Mouse (Mus musculus) ES-E14 (cell line): Measurements from ENCODE around the gene Tgfbr3. TPM values are rescaled to one million over a fixed set of nuclear protein-coding genes. Genes with fewer than 3 reads are reported as not detected.

ENCODE experiments used
- DNase-seq: peaks from one replicate; pipeline ENCODE4 v3.0.0-alpha.2; 2013; ENCODE audit warnings: low read depth, low spot score
- H3K27ac ChIP-seq: 2 replicates; pipeline ENCODE4 v1.5.1; 2012; ENCODE audit warnings: low read depth, mild to moderate bottlenecking, low read length, moderate library complexity, mixed read lengths; ENCODE audit not compliant: poor library complexity, insufficient read depth, severe bottlenecking
- H3K36me3 ChIP-seq: 2 replicates; pipeline ENCODE4 v1.6.1; 2012; ENCODE audit warnings: mild to moderate bottlenecking, low read length, moderate library complexity, mixed read lengths; ENCODE audit not compliant: control insufficient read depth, poor library complexity, insufficient read depth, severe bottlenecking
- H3K4me1 ChIP-seq, 2 experiments: fragments of 150-350 bp in 1 of 2; sonication (generic) in 1 of 2; 2 replicates each; pipeline ENCODE4 v1.6.1; 2012; ENCODE audit warnings: low read length in 2 of 2, mild to moderate bottlenecking in 1 of 2, mixed read lengths in 1 of 2; ENCODE audit not compliant: control insufficient read depth in 2 of 2, insufficient read depth in 2 of 2, poor library complexity in 1 of 2
- H3K4me3 ChIP-seq, 2 experiments: fragments of 150-350 bp in 1 of 2; sonication (generic) in 1 of 2; 2 replicates each; pipeline ENCODE4 v1.5.1; 2012; ENCODE audit warnings: low read length in 2 of 2, low read depth in 1 of 2, mild to moderate bottlenecking in 1 of 2, mixed read lengths in 1 of 2; ENCODE audit not compliant: insufficient read depth in 1 of 2, poor library complexity in 1 of 2, severe bottlenecking in 1 of 2
- H3K9ac ChIP-seq: 2 replicates; pipeline ENCODE4 v1.6.1; 2012; ENCODE audit warnings: low read depth, mild to moderate bottlenecking, low read length, mixed read lengths; ENCODE audit not compliant: poor library complexity, insufficient read depth, severe bottlenecking
- H3K9me3 ChIP-seq: fragments of 150-350 bp; sonication (generic); 2 replicates; pipeline ENCODE4 v1.6.1; 2012; ENCODE audit warnings: low read depth, mild to moderate bottlenecking, low read length; ENCODE audit not compliant: control insufficient read depth, insufficient read depth
- CHD2 ChIP-seq: IDR thresholded peaks from 2 replicates; pipeline ENCODE4 v1.6.1; 2014; ENCODE audit warnings: mild to moderate bottlenecking, low read depth, low read length, inconsistent platforms
- HCFC1 ChIP-seq: IDR thresholded peaks from 2 replicates; pipeline ENCODE4 v1.6.1; 2012; ENCODE audit warnings: low read length, inconsistent platforms, borderline replicate concordance; ENCODE audit not compliant: insufficient read depth
- MAFK ChIP-seq: IDR thresholded peaks from 2 replicates; pipeline ENCODE4 v1.6.1; 2014; ENCODE audit warnings: mild to moderate bottlenecking, low read depth, low read length, inconsistent platforms; ENCODE audit not compliant: insufficient read depth
- ZC3H11A ChIP-seq: IDR thresholded peaks from 2 replicates; pipeline ENCODE4 v1.6.1; 2012; ENCODE audit warnings: low read depth, mild to moderate bottlenecking, inconsistent platforms, low read length, borderline replicate concordance
- ZNF384 ChIP-seq: IDR thresholded peaks from 2 replicates; pipeline ENCODE4 v1.6.1; 2012; ENCODE audit warnings: low read depth, low read length, inconsistent platforms
- in situ Hi-C, 2 experiments: fragments of 600-800 bp; cut with MboI; formaldehyde crosslinking; loops; one replicate each; pipeline ENCODE4 v1.15.1; 2025; ENCODE audit warnings: low sequenced_read_pairs in 2 of 2, inconsistent platforms in 1 of 2; ENCODE audit not compliant: unreplicated experiment in 2 of 2
- total RNA-seq: library from RNA; depleted of rRNA; stranded (reverse); fragments of 300-350 nt; gene quantifications from 2 replicates; pipeline ENCODE4 v1.2.3, GENCODE M21; 2012

The Tgfbr3 gene
- total RNA-seq, 1 experiment: 3.1 TPM

DNA sequence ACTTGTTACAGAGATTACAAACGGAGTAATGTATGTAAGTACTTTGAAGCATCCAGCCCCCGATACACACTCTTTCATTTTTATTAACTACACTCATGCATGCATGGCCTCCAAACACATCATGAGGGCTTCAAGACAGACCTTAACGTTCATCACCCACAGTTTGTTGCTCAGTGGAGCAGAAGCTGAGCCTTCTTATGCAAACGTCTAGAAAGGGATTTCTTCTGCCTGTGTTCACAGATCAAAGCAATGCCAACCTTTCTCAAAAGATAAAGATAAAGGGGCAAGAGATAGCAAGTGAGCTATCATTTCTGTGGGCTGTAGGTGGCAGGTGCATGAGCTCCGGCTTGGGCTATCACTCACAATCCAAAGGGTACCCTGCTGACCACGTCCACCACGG lies 123.7 kb downstream of the Tgfbr3 start:
- H3K36me3 ChIP-seq: no peaks in the 10 kb centered on the region
- TF ChIP-seq ZC3H11A: no peak
- TF ChIP-seq ZNF384: no peak
- no peak for TF ChIP-seq HCFC1
- TF ChIP-seq CHD2: no peak
- TF ChIP-seq MAFK: no peak
- H3K4me1 ChIP-seq: no peaks in the 10 kb centered on the region
- no peak overlapping the region for H3K27ac ChIP-seq
- DNase-seq: no peak
- no peak overlapping the region for H3K4me3 ChIP-seq
- in situ Hi-C loops: no loop called here
- H3K9me3 ChIP-seq: no peaks in the 10 kb centered on the region
- no peak overlapping the region for H3K9ac ChIP-seq

DNA sequence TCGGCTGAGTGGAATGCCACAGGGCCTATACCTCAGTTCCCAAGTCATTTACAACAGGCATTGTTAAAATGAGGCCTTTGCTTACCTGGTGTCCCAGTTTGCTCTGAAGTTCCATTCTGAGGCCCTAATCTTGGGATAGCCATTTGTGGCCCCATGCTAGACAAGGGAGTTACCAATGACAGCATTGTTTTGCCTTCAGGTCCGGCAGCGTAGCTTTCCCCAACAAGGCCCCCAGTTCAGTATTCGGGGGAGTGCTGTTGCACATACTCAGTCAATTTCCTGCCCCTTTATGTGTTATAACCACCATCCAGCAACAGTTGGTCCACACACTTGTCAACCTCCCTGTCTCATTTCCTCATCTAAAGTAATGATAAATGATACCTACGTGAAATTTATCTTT lies 124.2 kb downstream of the Tgfbr3 start:
- DNase-seq: no peak
- H3K4me3 ChIP-seq: no peak overlapping the region
- H3K9ac ChIP-seq: no peak overlapping the region
- no peaks in the 10 kb centered on the region for H3K36me3 ChIP-seq
- no peak overlapping the region for H3K27ac ChIP-seq
- no peaks in the 10 kb centered on the region for H3K4me1 ChIP-seq
- no peaks in the 10 kb centered on the region for H3K9me3 ChIP-seq
- TF ChIP-seq ZC3H11A: no peak
- no peak for TF ChIP-seq CHD2
- no peak for TF ChIP-seq MAFK
- in situ Hi-C loops: no loop called here

DNA sequence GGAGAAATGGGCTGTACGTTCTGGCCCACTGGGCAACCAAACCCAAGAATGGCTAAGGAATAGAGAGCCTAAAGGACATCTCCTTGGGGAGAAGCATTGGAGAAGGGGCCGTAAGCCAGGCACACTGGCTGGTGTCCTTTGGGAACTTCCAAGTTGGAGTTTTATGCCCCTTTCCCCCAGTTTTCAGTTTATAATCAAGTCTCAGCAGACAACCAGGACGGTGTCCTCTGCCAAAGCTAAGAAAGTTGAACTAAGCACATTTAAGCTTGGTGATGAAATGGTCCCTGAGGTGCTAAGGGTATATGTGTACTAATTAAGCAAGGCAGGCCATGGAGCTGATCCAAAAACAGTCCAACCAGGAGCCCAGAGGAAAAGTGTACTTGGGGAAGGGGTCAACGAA lies 124.6 kb downstream of the Tgfbr3 start:
- Histone ChIP-seq H3K9ac (no peak overlapping the region), H3K9me3 (no peaks in the 10 kb centered on the region), H3K27ac (no peak overlapping the region), H3K4me1 (no peaks in the 10 kb centered on the region), H3K4me3 (no peak overlapping the region), H3K36me3 (no peaks in the 10 kb centered on the region)
- DNase-seq: no peak
- in situ Hi-C loops: no loop called here
- TF ChIP-seq CHD2: no peak
- no peak for TF ChIP-seq ZNF384
- no peak for TF ChIP-seq ZC3H11A
- no peak for TF ChIP-seq MAFK
- no peak for TF ChIP-seq HCFC1

DNA sequence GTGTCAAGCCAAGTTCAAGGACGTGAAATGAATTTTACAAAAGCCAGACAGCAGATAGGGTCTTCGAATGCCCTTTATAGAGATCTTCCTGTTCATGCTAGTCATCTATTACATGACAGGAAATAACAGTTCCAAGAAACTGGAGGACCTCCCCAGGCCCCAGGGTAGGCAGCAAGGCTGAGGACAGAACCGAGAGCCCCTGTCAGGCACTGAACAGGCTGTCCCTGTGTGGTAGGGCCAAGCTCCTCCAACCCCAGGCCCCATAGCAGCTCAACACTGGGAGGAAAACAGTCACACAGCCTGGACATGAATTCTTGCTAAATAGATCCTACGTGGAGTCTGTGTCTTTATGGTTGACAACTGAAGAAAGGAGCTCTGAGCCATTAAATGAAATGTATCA lies 125.3 kb downstream of the Tgfbr3 start:
- Histone ChIP-seq H3K9ac (no peak overlapping the region), H3K4me3 (no peak overlapping the region), H3K36me3 (no peaks in the 10 kb centered on the region), H3K27ac (no peak overlapping the region), H3K9me3 (no peaks in the 10 kb centered on the region), H3K4me1 (no peaks in the 10 kb centered on the region)
- no peak for DNase-seq
- TF ChIP-seq CHD2: no peak
- TF ChIP-seq MAFK: no peak
- no peak for TF ChIP-seq HCFC1
- TF ChIP-seq ZC3H11A: no peak
- TF ChIP-seq ZNF384: no peak
- in situ Hi-C loops: no loop called here

DNA sequence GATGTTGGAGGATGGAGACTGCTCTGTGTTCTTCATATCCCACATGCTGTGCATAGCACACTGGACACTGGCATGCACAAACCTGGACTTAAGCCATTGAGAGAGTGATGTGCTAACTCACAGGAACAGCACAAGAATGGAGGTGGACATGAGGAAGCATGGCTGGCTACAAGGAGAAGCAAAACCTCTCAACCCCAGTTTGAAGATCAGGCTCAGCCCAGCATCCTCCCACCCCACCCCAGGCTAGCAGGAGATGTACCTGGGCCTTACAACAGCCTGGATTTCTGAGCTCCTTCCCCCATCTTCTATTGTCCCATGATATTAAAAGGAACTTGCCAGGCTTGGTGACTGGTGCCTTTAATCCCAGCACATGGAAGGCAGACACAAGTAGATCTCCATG lies 126.1 kb downstream of the Tgfbr3 start:
- TF ChIP-seq MAFK: no peak
- TF ChIP-seq CHD2: no peak
- no peak for TF ChIP-seq HCFC1
- no peak for TF ChIP-seq ZNF384
- TF ChIP-seq ZC3H11A: no peak
- H3K9ac ChIP-seq: no peak overlapping the region
- H3K36me3 ChIP-seq: no peaks in the 10 kb centered on the region
- H3K27ac ChIP-seq: no peak overlapping the region
- H3K4me3 ChIP-seq: no peak overlapping the region
- no peaks in the 10 kb centered on the region for H3K9me3 ChIP-seq
- in situ Hi-C loops: no loop called here
- no peak for DNase-seq
- H3K4me1 ChIP-seq: no peaks in the 10 kb centered on the region
